Mouse (Mus musculus) gastrocnemius, postnatal 25 days (tissue): Measurements from ENCODE around the gene Gm6176. TPM values are rescaled to one million over a fixed set of nuclear protein-coding genes. Genes with fewer than 3 reads are reported as not detected.
"Not testable (repeated sequence)": the region's sequence is repeated elsewhere in the genome, so short reads cannot be mapped to it uniquely, and the experiment has no call there.

ENCODE experiments used
- DNase-seq: peaks from one replicate; pipeline ENCODE4 v3.0.0; 2022
- long read RNA-seq, 2 experiments: library from polyadenylated mRNA; stranded (forward); transcript quantifications; one replicate each; pipeline ENCODE4 v2.0.0; 2021
- total RNA-seq, 2 experiments: library from RNA; stranded (reverse); gene quantifications; 1 replicate in 1 of 2; 2 replicates in 1 of 2; pipeline ENCODE4 v1.2.3; 2021

Gene Gm6176
- not detected for total RNA-seq
- long read RNA-seq, experiment 1 = 0 reads
- long read RNA-seq, experiment 2 = 0 reads

DNA sequence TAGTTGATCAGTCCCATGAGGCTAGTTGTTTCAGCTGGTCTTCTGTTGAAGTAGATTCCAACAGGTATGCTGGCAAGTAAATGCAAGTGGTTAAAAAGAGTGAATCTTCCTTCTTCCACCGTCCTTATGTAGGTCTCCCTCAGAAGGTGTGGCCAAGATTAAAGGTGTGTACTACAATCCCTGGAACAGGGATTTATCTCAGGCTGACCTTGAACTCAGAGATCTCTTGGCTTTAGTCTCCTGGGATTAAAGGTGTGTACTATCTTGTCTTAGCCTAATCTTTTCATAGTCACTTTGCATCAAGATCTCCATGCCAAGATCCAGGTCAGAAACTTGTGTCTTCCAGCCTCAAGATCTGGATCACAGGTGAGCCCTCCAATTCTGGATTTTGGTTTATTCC is at the start of gene Gm6176:
Gene Gm6176 (minus strand): TSS at position 101 of the 400 bp plus-strand sequence.
- DNase-seq = not testable (repeated sequence)

DNA sequence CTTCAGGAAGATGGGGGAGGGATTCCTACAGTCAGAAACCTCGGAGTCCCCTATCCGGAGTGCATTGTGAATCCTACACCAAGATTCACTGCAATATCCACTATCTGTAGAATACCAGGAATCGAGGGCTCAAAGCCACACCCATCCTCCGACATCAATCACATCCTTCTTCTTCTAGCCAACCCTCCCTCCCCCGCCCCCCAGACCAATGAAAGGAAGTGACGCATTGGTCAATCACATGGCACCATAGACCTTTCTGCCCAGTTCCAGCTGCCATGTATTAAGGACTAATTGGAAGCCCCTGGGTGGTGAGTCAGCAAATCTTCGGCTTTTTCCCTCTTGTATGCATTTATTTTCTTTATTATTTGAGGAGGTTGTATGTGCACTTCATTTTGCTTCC is 12.7 kb upstream of the Gm6176 start, which contains the start of gene Vmn1r139:
Gene Vmn1r139 (plus strand): TSS at position 301 of the 400 bp plus-strand sequence.
- DNase-seq = not testable (repeated sequence)

DNA sequence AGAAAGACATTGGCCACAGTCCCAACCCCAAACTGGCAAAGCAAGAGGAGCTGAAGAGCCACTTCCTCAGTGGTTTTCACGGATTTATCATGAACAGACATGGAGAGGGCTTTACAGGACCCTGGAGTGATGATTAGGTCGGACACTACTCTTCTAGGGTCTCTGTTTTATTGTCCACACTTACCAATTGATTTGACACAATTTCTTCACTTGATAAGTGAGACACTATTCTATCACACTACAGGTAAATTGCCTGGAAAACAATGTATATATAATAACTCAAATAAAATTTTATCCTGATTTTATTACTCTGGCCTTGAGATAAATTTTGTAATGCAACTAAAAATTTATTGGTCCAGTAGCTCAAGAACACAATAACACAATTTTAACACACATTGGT is 27.3 kb downstream of the Gm6176 start, which contains the start of gene Vmn1r138:
Gene Vmn1r138 (minus strand): TSS at position 101 of the 400 bp plus-strand sequence.
- DNase-seq = not testable (repeated sequence)

Other genes starting within 250 kb of the Gm6176 start
- gene Vmn1r135, start 224.0 kb downstream of the Gm6176 start, total RNA-seq = not detected
- gene Gm5725, start 212.0 kb downstream of the Gm6176 start, total RNA-seq = not detected
- gene Gm5891, start 135.0 kb downstream of the Gm6176 start, total RNA-seq = not detected
- gene Vmn1r137, start 61.7 kb downstream of the Gm6176 start, total RNA-seq = not detected
- not detected for gene Vmn1r138, start 27.4 kb downstream of the Gm6176 start, total RNA-seq
- gene Vmn1r139, start 12.8 kb upstream of the Gm6176 start, total RNA-seq = not detected
- not detected for gene Gm16451, start 61.9 kb upstream of the Gm6176 start, total RNA-seq
- gene Gm10666, start 78.4 kb upstream of the Gm6176 start, total RNA-seq = not detected
- not detected for gene Vmn1r142, start 107.7 kb upstream of the Gm6176 start, total RNA-seq
- gene Vmn1r143, start 133.1 kb upstream of the Gm6176 start, total RNA-seq = not detected
- not detected for gene Gm8653, start 145.0 kb upstream of the Gm6176 start, total RNA-seq
- not detected for gene Gm8453, start 173.2 kb upstream of the Gm6176 start, total RNA-seq